Mouse (Mus musculus) forebrain, embryonic 12.5 days (tissue): ENCODE measurements around the gene Runx3. TPM values are rescaled to one million over a fixed set of nuclear protein-coding genes. Genes with fewer than 3 reads are reported as not detected.
"Not testable (repeated sequence)": the region's sequence is repeated elsewhere in the genome, so short reads cannot be mapped to it uniquely, and the experiment has no call there.

Source experiments
- ATAC-seq: fragments of 200-750 bp; cut with Nextera tagmentation; 2 replicates; pipeline ENCODE4 v1.8.0; 2017; ENCODE audit warnings: moderate TSS enrichment; ENCODE audit not compliant: low FRiP score
- H3K27ac ChIP-seq: fragments of 300-500 bp; sonication (generic); 2 replicates; pipeline ENCODE4 v1.5.1; 2016; ENCODE audit warnings: mild to moderate bottlenecking
- H3K27me3 ChIP-seq: fragments of 300-500 bp; sonication (generic); 2 replicates; pipeline ENCODE4 v1.6.1; 2016; ENCODE audit warnings: mild to moderate bottlenecking
- H3K36me3 ChIP-seq: fragments of 300-500 bp; sonication (generic); replicated peaks from 2 replicates; pipeline ENCODE4 v1.6.1; 2016; ENCODE audit warnings: mild to moderate bottlenecking
- H3K4me1 ChIP-seq: fragments of 300-500 bp; sonication (generic); 2 replicates; pipeline ENCODE4 v1.6.1; 2016
- H3K4me2 ChIP-seq: fragments of 300-500 bp; sonication (generic); 2 replicates; pipeline ENCODE4 v1.6.1; 2016; ENCODE audit warnings: mild to moderate bottlenecking, moderate library complexity
- H3K4me3 ChIP-seq: fragments of 300-500 bp; sonication (generic); replicated peaks from 2 replicates; pipeline ENCODE4 v1.5.1; 2016; ENCODE audit warnings: mild to moderate bottlenecking
- H3K9ac ChIP-seq: fragments of 300-500 bp; sonication (generic); 2 replicates; pipeline ENCODE4 v1.6.1; 2016; ENCODE audit warnings: mild to moderate bottlenecking
- H3K9me3 ChIP-seq: fragments of 300-500 bp; sonication (generic); 2 replicates; pipeline ENCODE4 v1.6.1; 2016
- WGBS: fragments of 180-500 bp; shearing (Covaris S2); methylation state at CpG from one replicate; pipeline ENCODE4 v1.1.7; 2016; 5-methylcytosine and 5-hydroxymethylcytosine counted together
- polyA plus RNA-seq: library from polyadenylated mRNA; unstranded; fragments of >200 nt; fragmentation: Nextera tagmentation; extraction: Ambion mirVana; gene quantifications from 2 replicates; pipeline ENCODE4 v1.2.1, GENCODE M21; 2016

Runx3 gene
- polyA plus RNA-seq, 1 experiment from 2014 or later: 0.09 TPM

DNA sequence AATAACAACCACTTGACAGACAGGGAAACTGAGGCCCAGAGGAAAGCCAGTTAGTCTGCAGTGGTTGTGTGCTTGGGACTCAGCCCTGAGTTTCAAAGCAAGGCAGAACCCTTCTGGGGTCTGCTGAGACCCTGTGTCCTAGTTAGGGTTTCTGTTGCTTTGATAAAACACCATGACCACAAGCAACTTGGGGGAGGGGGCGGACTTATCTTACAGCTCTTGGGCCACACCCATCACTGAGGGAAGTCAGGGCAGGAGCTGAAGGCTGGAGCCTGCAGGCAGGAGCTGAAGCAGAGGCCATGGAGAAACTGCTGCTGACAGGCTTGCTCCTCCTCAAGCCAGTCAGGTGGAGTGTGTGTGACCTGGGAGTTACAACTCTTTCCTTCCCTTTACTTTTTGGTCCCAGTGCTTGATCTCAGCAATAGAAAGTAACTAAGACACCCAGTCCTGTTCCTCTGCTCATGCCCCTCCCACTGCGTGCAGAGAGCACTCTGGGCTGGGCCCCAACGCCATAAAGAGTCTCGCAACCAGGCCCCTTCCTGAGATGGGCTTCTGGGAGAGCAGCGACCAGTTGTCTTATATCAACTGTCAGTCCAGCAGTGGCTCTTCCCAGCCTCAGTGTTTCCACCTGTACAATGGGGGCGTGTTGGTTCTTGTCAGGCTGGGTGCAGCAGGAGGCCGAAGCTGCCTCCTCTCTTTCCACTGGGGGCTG lies 47.5 kb downstream of the Runx3 start:
- H3K4me1 ChIP-seq: peaks cover 21% of the 10 kb centered on the region
- H3K4me3 ChIP-seq: no peak overlapping the region
- H3K4me2 ChIP-seq: no peak overlapping the region
- no peaks in the 10 kb centered on the region for H3K36me3 ChIP-seq
- H3K9ac ChIP-seq: 0 out of 2 replicates have a peak overlapping the region, but pooled peaks have one; percentile 8
- peaks cover 93% of the 10 kb centered on the region for H3K27me3 ChIP-seq
- 66% methylated on average over 7 of the region's 7 CpGs for WGBS
- no peak for ATAC-seq
- H3K9me3 ChIP-seq: no peaks in the 10 kb centered on the region
- H3K27ac ChIP-seq: no peak overlapping the region

DNA sequence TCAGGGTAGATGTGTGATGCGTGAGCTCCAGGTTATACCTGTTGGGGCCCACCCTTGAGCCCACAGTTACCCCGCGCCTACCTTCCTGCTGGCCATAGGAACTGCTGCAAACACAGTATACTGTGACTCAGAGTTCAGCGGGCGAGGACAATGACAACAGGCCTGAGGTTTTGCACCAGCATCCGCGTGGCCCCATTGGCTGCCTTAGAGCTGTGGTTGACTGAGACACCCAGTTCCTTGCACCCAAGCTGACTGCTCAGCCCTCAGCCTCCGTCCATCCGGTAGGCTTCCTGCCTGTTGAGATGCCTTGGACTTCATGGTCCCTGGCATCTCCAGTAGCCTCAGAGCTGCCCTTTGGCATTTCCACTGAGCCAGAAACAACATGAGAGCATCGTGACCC lies 48.6 kb downstream of the Runx3 start:
- H3K4me1 ChIP-seq: peaks cover 21% of the 10 kb centered on the region
- no peaks in the 10 kb centered on the region for H3K9me3 ChIP-seq
- WGBS: 69% methylated on average over 10 of the region's 10 CpGs
- H3K27me3 ChIP-seq: peaks cover 93% of the 10 kb centered on the region
- no peak for ATAC-seq
- H3K4me2 ChIP-seq: no peak overlapping the region
- no peaks in the 10 kb centered on the region for H3K36me3 ChIP-seq
- no peak overlapping the region for H3K27ac ChIP-seq
- H3K4me3 ChIP-seq: no peak overlapping the region
- H3K9ac ChIP-seq: no peak overlapping the region

DNA sequence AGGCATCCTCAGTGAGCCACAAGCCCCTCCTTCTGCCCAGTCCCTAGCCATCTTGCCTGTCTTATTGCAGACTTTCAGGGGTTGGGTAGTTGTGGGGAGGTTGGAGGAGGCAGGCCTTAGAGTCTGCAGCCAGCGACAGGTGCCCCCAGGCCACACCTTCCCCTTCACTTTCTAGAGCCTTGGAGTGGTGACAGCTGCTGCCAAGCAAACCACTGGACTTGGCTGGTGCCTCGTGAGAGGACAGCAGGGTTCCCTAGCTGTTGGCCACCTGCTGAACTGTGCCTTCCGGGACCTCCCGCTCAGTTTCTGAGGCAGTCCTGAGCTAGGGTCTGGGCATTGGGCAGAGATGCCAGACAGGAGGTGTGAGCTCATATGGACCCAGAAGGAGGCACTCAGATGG lies 49.0 kb downstream of the Runx3 start:
- Histone ChIP-seq H3K36me3 (no peaks in the 10 kb centered on the region), H3K27me3 (peaks cover 93% of the 10 kb centered on the region), H3K9ac (no peak overlapping the region), H3K9me3 (no peaks in the 10 kb centered on the region), H3K4me2 (no peak overlapping the region), H3K4me1 (peaks cover 21% of the 10 kb centered on the region), H3K4me3 (no peak overlapping the region), H3K27ac (no peak overlapping the region)
- no peak for ATAC-seq
- 54% methylated on average over 4 of the region's 4 CpGs for WGBS

DNA sequence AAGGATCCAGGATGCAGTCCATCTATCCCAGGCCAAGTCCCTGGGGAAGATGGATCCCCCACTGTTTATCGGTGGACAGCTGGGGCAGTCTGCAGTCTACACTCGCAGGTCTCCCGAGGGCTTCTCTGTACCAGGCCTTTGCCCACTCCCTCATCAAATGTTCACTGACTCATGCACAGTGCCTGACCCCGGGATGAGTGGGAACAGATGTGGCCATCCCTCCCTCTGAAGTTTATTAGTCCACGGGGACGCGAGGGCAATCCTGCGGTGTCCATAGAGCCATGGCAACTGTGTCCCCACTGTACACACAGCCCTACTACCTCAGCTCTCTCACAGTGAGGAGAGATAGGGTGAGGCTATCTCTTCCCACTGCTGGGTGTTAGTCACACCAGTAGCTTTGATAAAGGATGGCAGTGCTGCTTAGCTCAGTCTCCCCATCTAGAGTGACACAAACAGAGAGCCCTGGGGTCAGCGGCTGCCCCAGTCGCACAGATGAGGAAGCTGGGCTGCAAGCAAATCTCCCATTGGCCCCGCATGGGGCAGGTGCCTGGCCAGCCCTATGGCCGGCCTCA lies 50.9 kb downstream of the Runx3 start:
- H3K4me2 ChIP-seq: no peak overlapping the region
- H3K27ac ChIP-seq: no peak overlapping the region
- H3K9me3 ChIP-seq: no peaks in the 10 kb centered on the region
- no peak overlapping the region for H3K9ac ChIP-seq
- peaks cover 25% of the 10 kb centered on the region for H3K4me1 ChIP-seq
- peaks cover 93% of the 10 kb centered on the region for H3K27me3 ChIP-seq
- WGBS: 75% methylated on average over 12 of the region's 12 CpGs
- no peak for ATAC-seq
- no peak overlapping the region for H3K4me3 ChIP-seq
- H3K36me3 ChIP-seq: no peaks in the 10 kb centered on the region

DNA sequence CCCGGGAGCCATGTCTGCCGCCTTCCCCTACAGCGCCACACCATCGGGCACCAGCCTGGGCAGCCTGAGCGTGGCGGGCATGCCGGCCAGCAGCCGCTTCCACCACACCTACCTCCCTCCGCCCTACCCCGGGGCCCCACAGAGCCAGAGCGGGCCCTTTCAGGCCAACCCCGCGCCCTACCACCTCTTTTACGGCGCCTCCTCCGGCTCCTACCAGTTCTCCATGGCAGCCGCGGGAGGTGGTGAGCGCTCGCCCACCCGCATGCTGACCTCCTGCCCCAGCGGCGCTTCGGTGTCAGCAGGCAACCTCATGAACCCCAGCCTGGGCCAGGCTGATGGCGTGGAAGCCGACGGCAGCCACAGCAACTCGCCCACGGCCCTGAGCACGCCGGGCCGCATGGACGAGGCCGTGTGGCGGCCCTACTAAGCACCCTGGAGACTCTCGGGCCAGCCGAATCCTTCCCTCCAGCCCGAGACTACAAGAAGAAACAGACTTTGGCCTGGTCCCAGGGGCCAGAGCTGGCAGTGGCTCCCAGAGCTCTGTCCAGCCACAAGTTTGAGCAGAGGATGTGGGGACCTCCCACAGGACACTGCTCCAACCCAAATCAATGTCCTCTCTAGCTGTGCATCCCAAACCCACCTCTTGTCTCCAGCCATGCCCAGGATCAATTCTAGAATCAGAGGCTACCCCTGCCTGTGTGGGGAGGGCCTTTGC lies 55.1 kb downstream of the Runx3 start:
- no peak for ATAC-seq
- Histone ChIP-seq H3K27ac (no peak overlapping the region), H3K9me3 (no peaks in the 10 kb centered on the region), H3K4me1 (peaks cover 10% of the 10 kb centered on the region), H3K9ac (peak overlapping the region; percentile 40; the same call in 1 of the 2 replicates), H3K36me3 (no peaks in the 10 kb centered on the region), H3K4me3 (peak overlapping the region; percentile 32), H3K4me2 (peak overlapping the region; percentile 57), H3K27me3 (peaks cover 77% of the 10 kb centered on the region)
- WGBS: 4% methylated on average over 38 of the region's 38 CpGs

DNA sequence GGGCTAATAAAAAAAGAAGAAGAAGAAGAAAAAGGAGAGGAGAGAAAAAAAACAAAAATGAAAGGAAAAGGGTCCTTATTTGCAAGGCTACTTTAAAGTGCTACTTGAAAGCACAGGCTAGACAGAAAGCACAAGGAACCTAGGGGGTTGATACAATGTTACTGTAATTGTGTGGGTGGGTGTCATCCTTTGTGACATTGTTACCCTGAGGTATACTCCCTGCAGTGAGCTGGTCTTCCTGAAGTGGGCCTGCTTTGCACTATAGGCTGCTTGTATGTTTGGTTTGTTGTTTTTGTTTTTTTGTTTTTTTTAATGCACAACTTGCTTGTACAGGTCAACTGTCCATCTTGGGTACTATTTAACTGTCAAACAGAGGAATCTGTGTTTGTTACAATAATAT lies 57.1 kb downstream of the Runx3 start:
- H3K9me3 ChIP-seq: no peaks in the 10 kb centered on the region
- no peak overlapping the region for H3K4me3 ChIP-seq
- ATAC-seq: no peak
- no peak overlapping the region for H3K27ac ChIP-seq
- no peaks in the 10 kb centered on the region for H3K36me3 ChIP-seq
- H3K4me2 ChIP-seq: no peak overlapping the region
- peaks cover 57% of the 10 kb centered on the region for H3K27me3 ChIP-seq
- H3K9ac ChIP-seq: no peak overlapping the region
- peaks cover 10% of the 10 kb centered on the region for H3K4me1 ChIP-seq

DNA sequence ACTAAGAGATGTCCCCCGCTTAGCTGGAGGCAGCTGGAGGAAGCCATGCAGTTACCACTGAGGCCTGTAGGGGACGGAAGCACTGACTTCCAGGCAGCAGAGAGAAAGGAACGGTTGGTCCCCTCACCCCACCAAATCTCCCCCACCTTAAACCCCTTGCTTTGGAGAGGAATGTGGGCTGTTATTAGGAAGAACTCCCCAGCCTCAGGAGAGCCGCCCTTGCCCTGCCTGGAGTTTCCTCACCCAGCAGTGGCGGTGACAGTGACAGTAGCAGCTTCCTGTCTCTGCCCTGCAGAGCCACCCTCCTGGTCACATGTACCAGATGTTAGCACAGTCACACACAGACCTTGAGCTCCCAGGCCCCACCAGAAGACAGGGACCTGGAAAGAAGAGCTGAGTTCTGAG lies 58.6 kb downstream of the Runx3 start:
- peaks cover 42% of the 10 kb centered on the region for H3K27me3 ChIP-seq
- no peaks in the 10 kb centered on the region for H3K36me3 ChIP-seq
- ATAC-seq: no peak
- H3K4me1 ChIP-seq: peaks cover 10% of the 10 kb centered on the region
- H3K27ac ChIP-seq: no peak overlapping the region
- no peaks in the 10 kb centered on the region for H3K9me3 ChIP-seq
- H3K9ac ChIP-seq: no peak overlapping the region
- no peak overlapping the region for H3K4me3 ChIP-seq
- 25% methylated on average over 5 of the region's 5 CpGs for WGBS
- H3K4me2 ChIP-seq: no peak overlapping the region

DNA sequence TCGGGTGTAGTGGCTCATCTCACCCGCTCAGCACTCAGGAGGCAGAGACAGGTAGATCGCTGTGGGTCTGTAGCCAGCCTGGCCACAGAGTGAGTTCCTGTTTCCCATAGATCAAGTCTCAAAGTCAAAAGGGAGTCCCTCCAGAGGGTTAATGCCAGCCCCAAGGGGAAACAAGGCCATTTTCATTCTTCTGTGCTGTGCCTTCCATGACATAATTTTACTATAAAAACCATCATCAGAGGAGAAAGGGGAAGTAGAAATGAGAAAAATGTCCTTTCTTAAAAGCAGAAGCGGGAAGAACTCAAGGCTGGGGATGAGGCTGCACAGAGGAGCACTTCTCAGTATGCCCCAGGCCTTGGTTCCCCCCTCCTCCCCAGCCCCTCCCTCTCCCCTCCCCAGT lies 61.4 kb downstream of the Runx3 start:
- H3K9ac ChIP-seq: no peak overlapping the region
- no peak overlapping the region for H3K27ac ChIP-seq
- H3K4me2 ChIP-seq: no peak overlapping the region
- no peaks in the 10 kb centered on the region for H3K36me3 ChIP-seq
- H3K4me3 ChIP-seq: no peak overlapping the region
- H3K27me3 ChIP-seq: peaks cover 16% of the 10 kb centered on the region
- H3K9me3 ChIP-seq: no peaks in the 10 kb centered on the region
- H3K4me1 ChIP-seq: no peaks in the 10 kb centered on the region
- ATAC-seq: no peak
- WGBS: 92% methylated on average over 4 of the region's 4 CpGs

DNA sequence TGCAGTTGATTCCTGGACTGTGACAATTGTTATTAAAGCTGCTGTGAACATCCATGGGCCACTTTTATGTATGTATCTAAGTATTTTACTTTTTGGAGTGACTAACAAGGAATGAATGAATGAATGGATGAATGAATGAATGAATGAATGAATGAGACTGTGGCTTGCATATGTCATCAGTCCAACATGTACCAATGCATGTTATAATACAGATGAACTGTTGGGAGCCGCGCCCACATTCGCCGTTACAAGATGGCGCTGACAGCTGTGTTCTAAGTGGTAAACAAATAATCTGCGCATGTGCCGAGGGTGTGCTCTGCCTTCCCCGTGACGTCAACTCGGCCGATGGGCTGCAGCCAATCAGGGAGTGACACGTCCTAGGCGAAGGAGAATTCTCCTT lies 63.8 kb downstream of the Runx3 start:
- not testable (repeated sequence) for H3K4me1 ChIP-seq, H3K27me3 ChIP-seq, H3K36me3 ChIP-seq, H3K9me3 ChIP-seq, H3K4me3 ChIP-seq, H3K9ac ChIP-seq, H3K27ac ChIP-seq, ATAC-seq, H3K4me2 ChIP-seq
- 93% methylated on average over 7 of the region's 13 CpGs for WGBS

DNA sequence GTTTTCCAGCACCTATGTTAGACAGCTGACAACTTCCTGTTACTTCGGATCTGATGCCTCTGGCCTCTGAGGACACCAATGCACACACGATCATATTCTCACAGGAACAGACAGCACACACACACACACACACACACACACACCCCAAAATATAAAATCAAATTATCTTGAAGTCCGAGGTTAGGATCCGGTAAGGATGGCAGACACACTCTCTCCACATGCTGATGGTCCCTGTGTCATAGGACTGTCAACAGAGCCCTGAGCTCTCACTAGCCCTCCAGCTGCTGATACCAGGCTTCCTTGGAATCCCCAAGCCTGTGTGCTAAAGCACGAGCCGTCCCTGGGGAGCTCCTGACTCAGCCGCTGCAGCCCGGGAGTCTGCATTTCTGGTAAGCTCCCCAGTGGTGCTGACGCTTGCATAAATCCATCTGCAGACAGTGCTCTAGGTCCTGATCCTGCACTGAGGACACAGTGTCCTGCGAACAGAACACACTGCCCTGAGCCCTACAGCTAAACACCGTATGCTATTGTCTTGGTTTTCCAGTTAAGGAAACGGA lies 69.1 kb downstream of the Runx3 start:
- Histone ChIP-seq H3K4me3 (no peak overlapping the region), H3K9me3 (no peaks in the 10 kb centered on the region), H3K4me2 (no peak overlapping the region), H3K36me3 (no peaks in the 10 kb centered on the region), H3K27me3 (peaks cover 12% of the 10 kb centered on the region; the same call in 1 of the 2 replicates), H3K9ac (no peak overlapping the region), H3K27ac (no peak overlapping the region), H3K4me1 (no peaks in the 10 kb centered on the region)
- ATAC-seq: no peak
- 85% methylated on average over 12 of the region's 12 CpGs for WGBS

DNA sequence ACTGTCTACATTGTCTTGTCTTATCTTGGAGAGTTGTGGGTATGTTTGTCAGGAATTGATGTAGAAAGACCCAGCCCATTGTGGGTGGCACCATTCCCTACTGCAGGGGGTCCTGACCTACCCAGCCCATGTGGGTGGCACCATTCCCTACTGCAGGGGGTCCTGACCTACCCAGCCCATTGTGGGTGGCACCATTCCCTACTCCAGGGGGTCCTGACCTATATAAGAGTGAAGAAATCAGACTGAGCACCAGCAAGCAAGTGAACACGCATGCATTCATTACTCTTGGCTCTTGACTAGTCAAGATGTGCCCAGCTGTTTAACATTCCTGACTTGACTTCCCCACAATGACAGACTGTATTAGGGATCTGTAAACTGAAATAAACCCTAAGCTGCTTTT lies 69.9 kb downstream of the Runx3 start:
- no peaks in the 10 kb centered on the region for H3K4me1 ChIP-seq
- no peak overlapping the region for H3K4me3 ChIP-seq
- no peak overlapping the region for H3K4me2 ChIP-seq
- H3K27ac ChIP-seq: no peak overlapping the region
- no peaks in the 10 kb centered on the region for H3K36me3 ChIP-seq
- no peak for ATAC-seq
- H3K9me3 ChIP-seq: peaks cover 5% of the 10 kb centered on the region; the same call in 1 of the 2 replicates
- H3K9ac ChIP-seq: no peak overlapping the region
- 91% methylated on average over 1 of the region's 1 CpGs for WGBS
- peaks cover 12% of the 10 kb centered on the region; the same call in 1 of the 2 replicates for H3K27me3 ChIP-seq

DNA sequence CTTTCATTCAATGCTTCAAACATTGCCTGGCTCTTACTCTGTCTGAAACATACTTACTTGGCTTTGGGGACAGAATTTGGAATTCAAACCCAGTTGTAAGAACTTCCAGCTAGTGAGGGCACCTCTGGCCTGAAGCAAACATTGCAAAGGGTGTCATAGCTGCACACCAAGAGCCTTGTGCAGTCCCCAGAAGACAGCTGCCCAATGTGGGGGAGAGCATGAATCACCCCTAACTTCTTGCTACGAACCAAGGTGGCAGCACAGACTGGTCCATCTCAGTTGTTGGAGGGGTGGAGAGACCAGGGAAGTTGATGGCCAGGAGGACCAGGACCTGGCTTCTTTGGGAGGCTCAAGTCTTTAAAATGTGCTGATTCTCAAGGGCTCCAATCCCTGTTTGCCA lies 70.7 kb downstream of the Runx3 start:
- WGBS: 52% methylated on average over 1 of the region's 1 CpGs
- Histone ChIP-seq H3K27me3 (peaks cover 12% of the 10 kb centered on the region; the same call in 1 of the 2 replicates), H3K36me3 (no peaks in the 10 kb centered on the region), H3K27ac (no peak overlapping the region), H3K4me2 (no peak overlapping the region), H3K9ac (no peak overlapping the region), H3K4me1 (no peaks in the 10 kb centered on the region), H3K9me3 (peaks cover 5% of the 10 kb centered on the region; the same call in 1 of the 2 replicates), H3K4me3 (no peak overlapping the region)
- no peak for ATAC-seq
